Mouse (Mus musculus): Measurements from ENCODE around the gene Emc3.

GRCm38 (mm10) chr6:113477353-113477752 lies 54.1 kb downstream of the Emc3 start:
- TF ChIP-seq POLR2A (IDR thresholded peaks at IDR 0.05; ENCODE audit: insufficient read depth, low read depth, low read length), result no peak
- TF ChIP-seq CTCF (IDR thresholded peaks at IDR 0.05; ENCODE audit: insufficient read depth, low read depth, low read length), result no peak

All from olfactory bulb, adult 2 months (tissue).